Mouse (Mus musculus): Measurements from ENCODE around the gene Capn5.

DNA sequence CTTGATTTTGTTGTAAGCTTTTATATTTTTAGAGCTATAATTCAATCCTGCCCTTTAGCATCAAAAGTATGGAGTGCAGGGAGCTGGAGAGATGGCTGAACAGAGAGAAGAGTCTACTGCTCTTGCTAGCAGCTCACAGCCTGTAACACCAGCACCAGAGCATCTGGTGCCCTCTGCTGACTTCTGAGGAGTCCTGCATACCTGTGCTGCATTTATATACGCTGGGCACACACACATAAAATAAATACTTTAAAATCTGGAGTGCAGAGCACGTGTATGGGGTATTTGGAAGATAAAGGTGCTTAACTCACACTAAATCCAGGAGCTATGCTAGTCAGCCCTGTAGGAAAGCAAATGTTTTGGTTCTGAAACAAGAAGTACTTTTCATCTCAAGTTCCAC is 91.7 kb downstream of the Capn5 start:
- TF ChIP-seq GATA1 (IDR thresholded peaks at IDR 0.05; ENCODE audit: borderline replicate concordance, low read length) (no peak), FLI1 (IDR thresholded peaks at IDR 0.05; ENCODE audit: low read length) (no peak)

Measured in megakaryocyte, embryonic 14.5 days (primary cell).